Mouse (Mus musculus): Measurements from ENCODE around the gene Slc22a14.
"Not testable (repeated sequence)": the region's sequence is repeated elsewhere in the genome, so short reads cannot be mapped to it uniquely, and the experiment has no call there.

The Slc22a14 gene

GRCm38 (mm10) chr9:119260825-119261224 is 104.5 kb downstream of the Slc22a14 start:
- no peak for DNase-seq (ENCODE audit: low read depth)

DNA sequence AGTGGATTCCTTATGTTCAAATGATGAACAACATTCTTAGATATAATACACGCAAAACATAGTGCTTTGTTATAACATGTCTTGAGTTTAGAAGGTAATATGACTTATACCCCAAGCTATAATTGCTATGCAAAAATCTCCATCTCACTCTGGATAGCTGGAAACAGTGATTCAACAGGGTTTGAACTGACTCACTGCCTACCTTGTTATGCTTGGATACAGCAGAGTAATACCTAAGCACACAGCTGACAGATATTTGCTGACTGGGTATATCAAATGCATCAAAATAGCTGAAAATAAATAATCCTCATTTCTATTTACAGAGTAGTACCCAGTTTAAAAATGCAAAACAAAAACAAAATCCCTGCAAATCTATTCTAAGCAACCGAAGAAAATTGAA is 106.6 kb downstream of the Slc22a14 start:
- no peak for DNase-seq (ENCODE audit: low read depth)

- DNase-seq (ENCODE audit: low read depth) = no peak
Measured at GRCm38 (mm10) chr9:119258128-119258527, 107.2 kb downstream of the Slc22a14 start.

DNA sequence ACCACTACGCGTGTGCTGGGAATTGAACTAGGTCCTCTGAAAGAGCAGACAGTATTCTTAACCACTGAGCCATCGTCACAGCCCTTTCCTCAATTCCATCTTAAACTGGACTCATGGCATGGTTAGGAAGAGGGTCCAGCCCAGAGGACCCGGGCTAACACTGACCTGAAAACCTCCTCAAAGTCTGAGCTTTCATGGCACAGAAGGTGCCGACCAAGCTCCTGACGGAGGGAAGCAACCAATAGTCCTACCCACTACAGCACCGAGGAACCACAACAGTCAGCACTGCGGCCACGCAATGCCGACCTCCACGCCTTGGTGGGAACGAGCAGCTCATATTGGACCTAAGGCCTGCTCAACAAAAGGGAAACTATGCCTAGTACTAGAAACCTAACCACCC is 109.2 kb downstream of the Slc22a14 start:
- DNase-seq (ENCODE audit: low read depth) = no peak

GRCm38 (mm10) chr9:119255096-119255495 is 110.3 kb downstream of the Slc22a14 start:
- no peak for DNase-seq (ENCODE audit: low read depth)

DNA sequence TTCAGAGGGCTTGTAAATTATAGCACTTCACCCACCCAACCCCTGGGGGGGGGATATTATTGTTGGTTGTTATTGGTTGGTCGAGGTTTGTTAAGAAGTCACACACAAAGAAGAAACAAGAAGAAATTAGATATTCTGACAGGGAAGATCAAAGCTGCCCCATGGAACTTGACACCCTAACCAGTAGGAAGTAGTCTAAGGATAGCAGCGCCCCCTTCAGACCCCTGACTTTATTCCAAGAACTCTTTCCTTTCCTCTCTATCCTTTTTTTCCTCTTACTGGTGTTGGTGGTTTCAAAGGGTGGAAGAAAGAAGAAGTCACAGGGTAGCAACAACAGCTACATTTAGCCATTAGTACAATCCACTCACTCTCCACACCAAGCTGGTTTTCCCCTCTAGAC is 111.2 kb downstream of the Slc22a14 start:
- no peak for DNase-seq (ENCODE audit: low read depth)

DNA sequence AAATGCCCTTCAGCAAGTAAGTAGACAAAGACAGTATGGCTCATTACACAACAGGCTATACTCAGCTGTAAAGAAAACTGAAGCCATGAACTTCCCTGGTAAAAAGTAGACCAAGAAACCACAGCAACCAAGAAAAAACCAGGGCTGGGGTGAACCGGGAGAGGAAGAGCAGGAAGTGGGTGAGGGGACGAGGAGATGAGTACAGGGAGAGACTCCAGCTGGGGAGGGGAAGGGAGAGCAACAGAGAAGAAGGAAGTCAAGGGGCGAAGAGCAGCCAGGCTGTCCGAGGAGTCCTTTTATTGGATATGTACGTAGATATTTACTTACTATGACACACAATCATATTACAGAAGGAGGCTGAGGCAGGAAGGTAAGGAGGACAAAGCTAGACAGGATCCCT is 117.4 kb downstream of the Slc22a14 start:
- peak; percentile 24 for DNase-seq (ENCODE audit: low read depth)

DNA sequence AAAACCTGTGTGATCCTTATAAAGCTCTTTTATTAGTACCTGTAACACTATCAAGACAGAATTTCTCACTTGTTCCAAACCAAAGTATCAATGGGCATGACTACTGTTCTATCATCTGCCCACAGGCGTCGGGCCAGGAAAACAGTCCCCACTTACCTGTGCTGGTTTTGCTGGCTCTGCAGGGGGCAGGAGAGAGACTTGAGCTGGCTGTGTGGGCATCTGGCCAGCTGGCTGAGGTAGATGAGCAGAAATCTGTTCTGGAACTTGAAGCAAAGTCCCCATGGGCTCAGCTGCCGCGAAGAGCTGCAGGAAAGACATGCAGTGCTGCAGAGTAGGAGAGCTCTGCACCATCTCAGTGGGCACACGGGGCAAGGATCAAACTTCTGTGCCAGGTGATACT is 118.5 kb downstream of the Slc22a14 start:
- DNase-seq (ENCODE audit: low read depth) = no peak

DNA sequence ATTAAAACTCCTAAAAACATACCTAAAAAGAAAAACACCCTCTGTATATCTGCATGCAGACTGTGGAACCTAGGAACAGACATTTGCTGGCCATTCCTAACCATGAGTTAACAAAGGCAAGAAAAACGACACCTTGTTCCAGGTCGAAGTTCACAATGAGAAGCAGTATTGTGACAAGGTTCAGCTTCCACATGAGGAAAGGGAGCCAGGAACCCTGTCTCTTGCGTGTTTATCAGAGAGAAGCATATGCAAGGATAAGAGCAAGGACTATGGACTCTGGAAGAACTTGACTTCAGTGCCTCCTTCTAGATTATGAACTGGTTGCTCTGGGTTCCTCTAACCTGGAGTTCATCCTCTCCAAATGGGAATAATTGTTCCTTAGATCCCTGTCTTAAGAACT is 121.4 kb downstream of the Slc22a14 start:
- no peak for DNase-seq (ENCODE audit: low read depth)

GRCm38 (mm10) chr9:119241169-119241865 is 124.0 kb downstream of the Slc22a14 start:
- DNase-seq (ENCODE audit: low read depth) = no peak

DNA sequence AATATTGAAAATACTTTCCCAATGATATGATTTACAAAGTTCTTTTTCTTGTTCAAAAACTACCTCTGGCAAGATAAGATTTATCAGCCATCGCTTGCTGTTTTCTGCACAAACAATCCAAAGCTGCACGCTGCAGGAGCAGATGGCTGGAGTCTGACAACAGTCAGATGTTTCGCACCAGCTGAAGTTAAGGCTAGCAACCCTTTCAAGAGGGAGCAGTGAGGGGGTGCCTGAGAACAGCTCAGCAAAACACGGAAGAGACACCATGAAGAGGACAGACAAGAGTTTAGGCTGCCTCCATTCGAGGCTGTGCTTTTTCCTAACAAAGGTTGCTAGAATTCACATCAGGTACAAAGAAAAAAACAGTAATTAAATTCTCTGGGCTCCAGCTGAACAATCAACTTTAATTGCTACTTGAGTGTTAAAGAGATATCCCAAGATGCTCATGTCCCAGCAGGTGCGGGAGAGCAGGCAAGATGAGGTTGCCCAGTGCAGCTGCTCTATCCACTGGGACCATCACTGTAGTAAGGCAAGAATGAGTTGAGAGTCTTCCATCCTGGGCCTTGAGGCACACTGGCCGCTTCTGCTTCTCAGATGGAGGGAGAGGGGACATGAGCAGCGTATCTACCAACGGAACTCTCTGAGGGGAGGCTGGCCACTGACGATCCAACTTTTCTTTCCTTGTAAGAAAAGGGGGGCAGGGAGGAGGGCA is 124.9 kb downstream of the Slc22a14 start:
- DNase-seq (ENCODE audit: low read depth) = no peak

GRCm38 (mm10) chr9:119239274-119239673 is 126.1 kb downstream of the Slc22a14 start:
- no peak for DNase-seq (ENCODE audit: low read depth)

DNA sequence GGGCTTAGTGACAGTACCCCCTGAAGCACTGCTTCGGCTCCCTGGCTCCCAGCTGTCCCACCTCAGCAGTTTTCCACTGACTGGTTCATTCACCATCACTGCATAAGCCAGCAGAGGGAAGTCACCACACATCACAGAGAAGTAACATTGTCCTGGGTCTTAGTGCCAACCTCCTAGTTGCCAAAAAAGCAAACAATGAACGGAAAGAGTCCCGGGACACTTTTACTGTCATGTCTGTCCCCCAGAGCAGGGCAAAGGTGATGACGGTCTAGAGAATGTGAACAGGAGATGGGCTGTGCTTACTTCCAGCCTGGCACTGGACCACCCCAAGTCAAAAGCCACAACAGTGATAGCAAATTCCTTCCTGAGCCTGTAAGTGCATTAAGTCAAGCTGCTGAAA is 126.6 kb downstream of the Slc22a14 start:
- DNase-seq (ENCODE audit: low read depth) = no peak

- DNase-seq (ENCODE audit: low read depth) = no peak
Measured at GRCm38 (mm10) chr9:119231552-119231951, 133.8 kb downstream of the Slc22a14 start.

- DNase-seq (ENCODE audit: low read depth) = no peak
Measured at GRCm38 (mm10) chr9:119230829-119231228, 134.5 kb downstream of the Slc22a14 start.

GRCm38 (mm10) chr9:119220249-119220648 is 145.1 kb downstream of the Slc22a14 start:
- no peak for DNase-seq (ENCODE audit: low read depth)

GRCm38 (mm10) chr9:119219667-119220066 is 145.7 kb downstream of the Slc22a14 start:
- no peak for DNase-seq (ENCODE audit: low read depth)

- DNase-seq (ENCODE audit: low read depth) = not testable (repeated sequence)
Measured at GRCm38 (mm10) chr9:119215341-119215740, 150.0 kb downstream of the Slc22a14 start.

DNA sequence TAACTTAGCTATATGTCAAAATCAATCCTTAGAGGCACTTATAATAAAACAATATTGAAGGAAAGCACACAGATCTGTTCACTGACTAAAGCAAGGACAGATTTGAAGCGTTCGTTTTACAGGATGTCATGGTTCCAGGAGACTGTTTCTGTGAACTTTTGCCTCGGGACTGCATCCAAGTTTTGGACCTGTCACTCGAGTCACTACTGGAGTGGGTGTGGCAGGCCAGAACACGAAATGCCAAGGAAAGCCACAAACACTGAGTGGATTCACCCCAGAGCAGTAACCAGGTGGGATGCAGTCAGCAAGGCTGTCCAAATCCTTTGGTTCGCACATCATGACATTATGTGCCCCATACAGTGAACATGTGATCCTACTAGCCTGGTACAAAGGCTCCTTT is 150.8 kb downstream of the Slc22a14 start:
- DNase-seq (ENCODE audit: low read depth) = no peak

- DNase-seq (ENCODE audit: low read depth) = no peak
Measured at GRCm38 (mm10) chr9:119212996-119213395, 152.4 kb downstream of the Slc22a14 start.

GRCm38 (mm10) chr9:119208998-119209397 is 156.4 kb downstream of the Slc22a14 start, which contains the start of gene Slc22a13:
Gene Slc22a13 (minus strand): TSS chr9:119209098.
- DNase-seq (ENCODE audit: low read depth) = no peak

DNA sequence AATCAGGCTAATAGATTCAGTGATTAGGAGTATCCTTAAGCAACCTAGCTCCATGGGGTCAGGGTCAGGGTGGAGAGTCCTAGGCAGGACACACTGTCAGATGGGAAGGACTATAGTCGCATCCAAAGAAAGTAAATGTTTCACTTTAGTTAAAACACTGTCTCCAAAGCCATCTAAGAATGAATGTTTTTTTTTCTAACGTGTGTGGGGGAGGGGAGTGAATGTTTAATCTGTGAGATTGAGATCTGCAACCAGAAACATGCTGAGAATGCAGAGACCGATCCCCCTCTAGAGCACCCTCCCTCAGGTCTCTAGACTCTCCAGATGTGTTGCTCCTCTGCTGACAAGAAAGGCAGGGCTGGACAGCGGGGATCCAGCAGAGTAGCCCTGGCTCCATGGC is 158.2 kb downstream of the Slc22a14 start:
- DNase-seq (ENCODE audit: low read depth) = no peak

- DNase-seq (ENCODE audit: low read depth) = no peak
Measured at GRCm38 (mm10) chr9:119206666-119207065, 158.7 kb downstream of the Slc22a14 start.

GRCm38 (mm10) chr9:119205756-119206155 is 159.6 kb downstream of the Slc22a14 start:
- no peak for DNase-seq (ENCODE audit: low read depth)
